Mouse (Mus musculus) right cerebral cortex, adult 2 months (tissue): ENCODE results near the gene Ampd3.

ENCODE experiments used
- DNase-seq, 2 experiments: peaks; one replicate each; pipeline ENCODE4 v3.0.0; 2021 to 2022; ENCODE audit warnings: low spot score in 2 of 2

Ampd3 gene

GRCm38 (mm10) chr7:110834522-110834921 is 66.5 kb downstream of the Ampd3 start:
- no peak for DNase-seq

- no peak for DNase-seq
Measured at GRCm38 (mm10) chr7:110840332-110840731, 72.3 kb downstream of the Ampd3 start.

- DNase-seq, result peak; percentile 95
Measured at GRCm38 (mm10) chr7:110843916-110844874, 76.2 kb downstream of the Ampd3 start, which contains the start of gene Rnf141. Rnf141 (minus strand) TSS chr7:110844457.

- DNase-seq, result no peak
Measured at GRCm38 (mm10) chr7:110847321-110847720, 79.3 kb downstream of the Ampd3 start.

GRCm38 (mm10) chr7:110848371-110848770 is 80.4 kb downstream of the Ampd3 start:
- no peak for DNase-seq

GRCm38 (mm10) chr7:110851541-110852203 is 83.7 kb downstream of the Ampd3 start:
- DNase-seq, result no peak

GRCm38 (mm10) chr7:110853611-110854010 is 85.6 kb downstream of the Ampd3 start:
- no peak for DNase-seq

GRCm38 (mm10) chr7:110854519-110854918 is 86.5 kb downstream of the Ampd3 start:
- peak; percentile 27 to 39 for DNase-seq

GRCm38 (mm10) chr7:110854927-110855546 is 87.0 kb downstream of the Ampd3 start:
- no peak for DNase-seq

GRCm38 (mm10) chr7:110855604-110856003 is 87.6 kb downstream of the Ampd3 start:
- no peak for DNase-seq

GRCm38 (mm10) chr7:110860129-110860528 is 92.1 kb downstream of the Ampd3 start:
- DNase-seq, result no peak
